Mouse (Mus musculus): ENCODE results near the gene Grem1. TPM values are rescaled to one million over a fixed set of nuclear protein-coding genes. Genes with fewer than 3 reads are reported as not detected.

Gene Grem1
- polyA plus RNA-seq, 1 experiment from 2014 or later: 1.8 TPM

GRCm38 (mm10) chr2:113749309-113749708, 9.1 kb downstream of the Grem1 start:
- ATAC-seq (ENCODE audit: low FRiP score): peak; percentile 46; the same call in 1 of the 2 replicates
- WGBS: 91% methylated on average over 9 of the region's 9 CpGs

GRCm38 (mm10) chr2:113728581-113728980, 29.9 kb downstream of the Grem1 start:
- H3K4me2 ChIP-seq: no peak overlapping the region
- no peak for ATAC-seq (ENCODE audit: low FRiP score)
- no peak overlapping the region for H3K9ac ChIP-seq
- H3K27ac ChIP-seq: no peak overlapping the region
- no peaks in the 10 kb centered on the region for H3K27me3 ChIP-seq
- no peaks in the 10 kb centered on the region for H3K4me1 ChIP-seq (replicated peaks)
- WGBS: 93% methylated on average over 3 of the region's 3 CpGs
- no peaks in the 10 kb centered on the region for H3K36me3 ChIP-seq
- no peak overlapping the region for H3K4me3 ChIP-seq
- H3K9me3 ChIP-seq: no peaks in the 10 kb centered on the region

More at GRCm38 (mm10) chr2:113749309-113749708, 9.1 kb downstream of the Grem1 start:
- no peaks in the 10 kb centered on the region for H3K9me3 ChIP-seq
- no peak overlapping the region for H3K9ac ChIP-seq
- peaks cover 3% of the 10 kb centered on the region; the same call in 1 of the 2 replicates for H3K27me3 ChIP-seq
- no peak overlapping the region for H3K27ac ChIP-seq
- H3K36me3 ChIP-seq: no peaks in the 10 kb centered on the region
- no peak overlapping the region for H3K4me2 ChIP-seq
- H3K4me3 ChIP-seq: no peak overlapping the region
- H3K4me1 ChIP-seq (replicated peaks): no peaks in the 10 kb centered on the region

- Histone ChIP-seq H3K27me3 (no peaks in the 10 kb centered on the region), H3K9ac (no peak overlapping the region), H3K36me3 (no peaks in the 10 kb centered on the region), H3K4me2 (no peak overlapping the region), H3K4me1 (replicated peaks) (no peaks in the 10 kb centered on the region), H3K9me3 (no peaks in the 10 kb centered on the region), H3K27ac (no peak overlapping the region), H3K4me3 (no peak overlapping the region)
- no peak for ATAC-seq (ENCODE audit: low FRiP score)
- WGBS: 68% methylated on average over 2 of the region's 2 CpGs
Observed at GRCm38 (mm10) chr2:113714801-113715200, 43.6 kb downstream of the Grem1 start.

GRCm38 (mm10) chr2:113713406-113713805, 45.0 kb downstream of the Grem1 start:
- H3K27ac ChIP-seq: no peak overlapping the region
- no peaks in the 10 kb centered on the region for H3K27me3 ChIP-seq
- H3K4me3 ChIP-seq: no peak overlapping the region
- H3K9ac ChIP-seq: no peak overlapping the region
- H3K4me2 ChIP-seq: no peak overlapping the region
- H3K36me3 ChIP-seq: no peaks in the 10 kb centered on the region
- no peaks in the 10 kb centered on the region for H3K4me1 ChIP-seq (replicated peaks)
- ATAC-seq (ENCODE audit: low FRiP score): no peak
- no peaks in the 10 kb centered on the region for H3K9me3 ChIP-seq
- WGBS: 75% methylated on average over 2 of the region's 2 CpGs

- no peak for ATAC-seq (ENCODE audit: low FRiP score)
- 75% methylated on average over 4 of the region's 4 CpGs for WGBS
- no peaks in the 10 kb centered on the region for H3K4me1 ChIP-seq (replicated peaks)
- H3K9me3 ChIP-seq: no peaks in the 10 kb centered on the region
- H3K27ac ChIP-seq: no peak overlapping the region
- no peaks in the 10 kb centered on the region for H3K27me3 ChIP-seq
- no peak overlapping the region for H3K9ac ChIP-seq
- H3K36me3 ChIP-seq: no peaks in the 10 kb centered on the region
- no peak overlapping the region for H3K4me3 ChIP-seq
- H3K4me2 ChIP-seq: no peak overlapping the region
Observed at GRCm38 (mm10) chr2:113707507-113707906, 50.9 kb downstream of the Grem1 start.

- Histone ChIP-seq H3K27ac (no peak overlapping the region), H3K9me3 (no peaks in the 10 kb centered on the region), H3K4me2 (no peak overlapping the region), H3K4me1 (replicated peaks) (no peaks in the 10 kb centered on the region), H3K36me3 (no peaks in the 10 kb centered on the region), H3K4me3 (no peak overlapping the region), H3K9ac (no peak overlapping the region), H3K27me3 (no peaks in the 10 kb centered on the region)
- 75% methylated on average over 5 of the region's 5 CpGs for WGBS
- ATAC-seq (ENCODE audit: low FRiP score): no peak
Observed at GRCm38 (mm10) chr2:113701507-113701906, 56.9 kb downstream of the Grem1 start.

- Histone ChIP-seq H3K27me3 (no peaks in the 10 kb centered on the region), H3K9me3 (no peaks in the 10 kb centered on the region), H3K4me3 (no peak overlapping the region), H3K9ac (no peak overlapping the region), H3K36me3 (no peaks in the 10 kb centered on the region), H3K4me2 (no peak overlapping the region), H3K4me1 (replicated peaks) (0 out of 2 replicates have a peak, but pooled peaks cover 3% of the 10 kb centered on the region), H3K27ac (0 out of 2 replicates have a peak overlapping the region, but pooled peaks have one; percentile 3)
- whole genome bisulfite sequencing: 83% methylated on average over 5 of the region's 5 CpGs
- ATAC-seq (ENCODE audit: low FRiP score): peak; percentile 57; the same call in 1 of the 2 replicates
Observed at GRCm38 (mm10) chr2:113696647-113697046, 61.8 kb downstream of the Grem1 start.

GRCm38 (mm10) chr2:113696222-113696621, 62.2 kb downstream of the Grem1 start:
- 78% methylated on average over 3 of the region's 3 CpGs for WGBS
- Histone ChIP-seq H3K4me1 (replicated peaks) (0 out of 2 replicates have a peak, but pooled peaks cover 3% of the 10 kb centered on the region), H3K27me3 (no peaks in the 10 kb centered on the region), H3K4me3 (no peak overlapping the region), H3K36me3 (no peaks in the 10 kb centered on the region), H3K9me3 (no peaks in the 10 kb centered on the region), H3K4me2 (no peak overlapping the region), H3K27ac (no peak overlapping the region), H3K9ac (no peak overlapping the region)
- ATAC-seq (ENCODE audit: low FRiP score): peak; percentile 72; the same call in 1 of the 2 replicates

Other genes starting within 250 kb of the Grem1 start
- 187 and 196 TPM in 2 replicates for gene Scg5, start 70.5 kb upstream of the Grem1 start, polyA plus RNA-seq (2015; fragmentation: Nextera tagmentation; extraction: Ambion mirVana)
- 11.7 and 12.1 TPM in 2 replicates for gene Arhgap11a, start 90.0 kb upstream of the Grem1 start, polyA plus RNA-seq (2015; fragmentation: Nextera tagmentation; extraction: Ambion mirVana)